Mouse (Mus musculus): ENCODE results near the gene Dennd1a.

Gene Dennd1a

GRCm38 (mm10) chr2:38235593-38235992, 51.6 kb downstream of the Dennd1a start:
- no peak for DNase-seq (ENCODE audit: extremely low spot score, low read depth, low spot score)

- no peak for DNase-seq (ENCODE audit: extremely low spot score, low read depth, low spot score)
Observed at GRCm38 (mm10) chr2:38229882-38230281, 57.3 kb downstream of the Dennd1a start.

GRCm38 (mm10) chr2:38223759-38224158, 63.4 kb downstream of the Dennd1a start:
- DNase-seq (ENCODE audit: extremely low spot score, low read depth, low spot score): no peak

- no peak for DNase-seq (ENCODE audit: extremely low spot score, low read depth, low spot score)
Observed at GRCm38 (mm10) chr2:38221461-38221860, 65.7 kb downstream of the Dennd1a start.

GRCm38 (mm10) chr2:38220687-38221435, 66.3 kb downstream of the Dennd1a start:
- DNase-seq (ENCODE audit: extremely low spot score, low read depth, low spot score): no peak

- DNase-seq (ENCODE audit: extremely low spot score, low read depth, low spot score): no peak
Observed at GRCm38 (mm10) chr2:38219666-38220065, 67.5 kb downstream of the Dennd1a start.

GRCm38 (mm10) chr2:38213041-38213440, 74.1 kb downstream of the Dennd1a start:
- no peak for DNase-seq (ENCODE audit: extremely low spot score, low read depth, low spot score)

- no peak for DNase-seq (ENCODE audit: extremely low spot score, low read depth, low spot score)
Observed at GRCm38 (mm10) chr2:38211426-38211825, 75.8 kb downstream of the Dennd1a start.

- no peak for DNase-seq (ENCODE audit: extremely low spot score, low read depth, low spot score)
Observed at GRCm38 (mm10) chr2:38207752-38208151, 79.4 kb downstream of the Dennd1a start.

- no peak for DNase-seq (ENCODE audit: extremely low spot score, low read depth, low spot score)
Observed at GRCm38 (mm10) chr2:38205281-38205680, 81.9 kb downstream of the Dennd1a start.

GRCm38 (mm10) chr2:38204696-38205095, 82.5 kb downstream of the Dennd1a start:
- no peak for DNase-seq (ENCODE audit: extremely low spot score, low read depth, low spot score)

- no peak for DNase-seq (ENCODE audit: extremely low spot score, low read depth, low spot score)
Observed at GRCm38 (mm10) chr2:38198072-38198471, 89.1 kb downstream of the Dennd1a start.

- no peak for DNase-seq (ENCODE audit: extremely low spot score, low read depth, low spot score)
Observed at GRCm38 (mm10) chr2:38196199-38197060, 90.8 kb downstream of the Dennd1a start.

GRCm38 (mm10) chr2:38192007-38192406, 95.2 kb downstream of the Dennd1a start:
- DNase-seq (ENCODE audit: extremely low spot score, low read depth, low spot score): no peak

- no peak for DNase-seq (ENCODE audit: extremely low spot score, low read depth, low spot score)
Observed at GRCm38 (mm10) chr2:38191601-38192000, 95.6 kb downstream of the Dennd1a start.

GRCm38 (mm10) chr2:38186438-38186837, 100.8 kb downstream of the Dennd1a start:
- DNase-seq (ENCODE audit: extremely low spot score, low read depth, low spot score): no peak

GRCm38 (mm10) chr2:38184977-38185376, 102.2 kb downstream of the Dennd1a start:
- DNase-seq (ENCODE audit: extremely low spot score, low read depth, low spot score): no peak

- no peak for DNase-seq (ENCODE audit: extremely low spot score, low read depth, low spot score)
Observed at GRCm38 (mm10) chr2:38183881-38184280, 103.3 kb downstream of the Dennd1a start.

- DNase-seq (ENCODE audit: extremely low spot score, low read depth, low spot score): no peak
Observed at GRCm38 (mm10) chr2:38182283-38182682, 104.9 kb downstream of the Dennd1a start.

GRCm38 (mm10) chr2:38177583-38177978, 109.6 kb downstream of the Dennd1a start:
- no peak for DNase-seq (ENCODE audit: extremely low spot score, low read depth, low spot score)

- no peak for DNase-seq (ENCODE audit: extremely low spot score, low read depth, low spot score)
Observed at GRCm38 (mm10) chr2:38176870-38177582, 110.2 kb downstream of the Dennd1a start.
